Comparison of ENCODE assay signal across 32 mouse cellular contexts in the genomic region with DNA sequence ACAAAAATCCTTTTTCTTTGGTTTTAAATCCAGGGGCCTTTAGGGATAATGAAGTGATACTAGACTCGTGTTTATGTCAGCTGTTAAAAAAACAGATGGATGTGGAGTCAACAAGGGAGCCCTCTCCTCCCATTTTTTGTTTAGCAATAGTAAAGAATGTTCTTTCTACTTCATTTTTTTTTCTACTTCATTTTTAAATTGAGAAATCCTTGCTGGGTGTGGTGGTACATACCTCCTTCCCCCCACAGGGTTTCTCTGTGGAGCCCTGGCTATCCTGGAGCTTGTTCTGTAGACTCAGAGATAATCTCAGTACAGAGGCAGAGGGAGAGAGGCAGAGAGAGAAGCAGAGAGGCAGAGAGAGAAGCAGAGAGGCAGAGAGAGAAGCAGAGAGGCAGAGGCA.
DNase-seq lines count a peak whose midpoint lies in the region; ATAC-seq and TF ChIP-seq lines count a peak whose summit lies in the region.
"Had no signal": no experiment of that assay in that cellular context is flagged by ENCODE, and none has a peak within 500 bp of the region (broad histone marks: within the 10 kb centered on the region; RNA-seq: fewer than 3 reads in every experiment).

No protein-coding gene starts in this region.

- peaks cover 36% of the 10 kb centered on the region for H3K4me1 ChIP-seq in heart, embryonic 13.5 days
- H3K4me1 ChIP-seq in lung, embryonic 16.5 days (replicated peaks; ENCODE audit: control insufficient read depth, insufficient read depth, low read length) = 0 out of 2 replicates have a peak, but pooled peaks cover 4% of the 10 kb centered on the region
- H3K4me1 ChIP-seq in kidney, embryonic 16.5 days (ENCODE audit: insufficient read depth, low read length) = no peaks in the 10 kb centered on the region
- H3K4me1 ChIP-seq: embryonic facial prominence, embryonic 10.5 days; embryonic facial prominence, embryonic 13.5 days; forebrain, embryonic 12.5 days; forebrain, embryonic 15.5 days; heart, embryonic 10.5 days had no signal

- no peak for DNase-seq in heart, adult 11 months
- DNase-seq in lung, postnatal 10 days = no peak
- DNase-seq in Patski (ENCODE audit: low read depth, low spot score) = no peak
- DNase-seq in cerebellum, postnatal 10 days = no peak
- DNase-seq: adrenal gland, postnatal 10 days; adrenal gland, postnatal 36 days; B cell, adult 2 months; cerebellum, adult 11 months; cerebellum, adult 2 months; cerebellum, adult 9-11 months; cerebellum, postnatal 36 days; embryo, embryonic 11 days; gastrocnemius, postnatal 25 days; heart, adult 2 months; heart, postnatal 14 days; heart, postnatal 4 days had no signal

- POLR2A ChIA-PET in Patski (lab: Charles Lee) = no interaction called here

- H3K9me3 ChIP-seq in heart, embryonic 13.5 days = no peaks in the 10 kb centered on the region
- H3K9me3 ChIP-seq in lung, embryonic 16.5 days (ENCODE audit: control insufficient read depth, low read length) = no peaks in the 10 kb centered on the region
- no peaks in the 10 kb centered on the region for H3K9me3 ChIP-seq in kidney, embryonic 16.5 days (ENCODE audit: low read length)
- H3K9me3 ChIP-seq: embryonic facial prominence, embryonic 10.5 days; embryonic facial prominence, embryonic 13.5 days; forebrain, embryonic 12.5 days; forebrain, embryonic 15.5 days; G1E; heart, embryonic 10.5 days; heart, embryonic 15.5 days had no signal

- H3K27ac ChIP-seq in heart, embryonic 13.5 days (replicated peaks) = 0 out of 2 replicates have a peak overlapping the region, but pooled peaks have one; percentile 20
- peak overlapping the region; percentile 49 for H3K27ac ChIP-seq in lung, embryonic 16.5 days (ENCODE audit: low read length)
- H3K27ac ChIP-seq in kidney, embryonic 16.5 days (ENCODE audit: low read length) = no peak overlapping the region
- H3K27ac ChIP-seq: embryonic facial prominence, embryonic 10.5 days; embryonic facial prominence, embryonic 13.5 days; forebrain, embryonic 12.5 days; forebrain, embryonic 15.5 days; heart, adult 2 months; heart, embryonic 10.5 days; heart, embryonic 15.5 days; hindbrain, embryonic 14.5 days; hindbrain, postnatal 0 days had no signal

- TF ChIP-seq CTCF in Patski (IDR thresholded peaks at IDR 0.05) = no peak

- no peak for ATAC-seq in heart, embryonic 13.5 days (ENCODE audit: extremely low read depth, insufficient number of reproducible peaks, low FRiP score, low TSS enrichment)
- ATAC-seq in lung, embryonic 16.5 days (ENCODE audit: low read depth) = peak; percentile 64
- peak; percentile 19 for ATAC-seq in Patski
- ATAC-seq in kidney, embryonic 16.5 days (ENCODE audit: low FRiP score, low TSS enrichment) = no peak
- ATAC-seq: activated CD4-positive, CD25-positive, alpha-beta regulatory T cell, adult 4 months; forebrain, embryonic 15.5 days; hindbrain, postnatal 0 days; inflammation-experienced regulatory T-cells, adult 6 months had no signal

- H3K9ac ChIP-seq in heart, embryonic 13.5 days = no peak overlapping the region
- no peak overlapping the region for H3K9ac ChIP-seq in lung, embryonic 16.5 days (ENCODE audit: low read length)
- H3K9ac ChIP-seq in kidney, embryonic 16.5 days (replicated peaks; ENCODE audit: low read length) = no peak overlapping the region
- H3K9ac ChIP-seq: embryonic facial prominence, embryonic 13.5 days; forebrain, embryonic 12.5 days; forebrain, embryonic 15.5 days; heart, embryonic 15.5 days; hindbrain, embryonic 14.5 days had no signal

- 68% methylated on average over 1 of the region's 1 CpGs for WGBS in heart, embryonic 13.5 days
- WGBS in lung, embryonic 16.5 days = 41% methylated on average over 1 of the region's 1 CpGs
- WGBS in kidney, embryonic 16.5 days = 66% methylated on average over 1 of the region's 1 CpGs

- peaks cover 100% of the 10 kb centered on the region for H3K36me3 ChIP-seq in heart, embryonic 13.5 days
- peaks cover 74% of the 10 kb centered on the region for H3K36me3 ChIP-seq in lung, embryonic 16.5 days (ENCODE audit: control insufficient read depth, insufficient read depth, low read length)
- peaks cover 87% of the 10 kb centered on the region for H3K36me3 ChIP-seq in kidney, embryonic 16.5 days (ENCODE audit: insufficient read depth, low read length)

- H3K4me2 ChIP-seq in heart, embryonic 13.5 days = no peak overlapping the region
- no peak overlapping the region for H3K4me2 ChIP-seq in lung, embryonic 16.5 days (ENCODE audit: low read depth, low read length)
- no peak overlapping the region for H3K4me2 ChIP-seq in kidney, embryonic 16.5 days (replicated peaks; ENCODE audit: low read depth, low read length)
- H3K4me2 ChIP-seq: embryonic facial prominence, embryonic 13.5 days; forebrain, embryonic 12.5 days; forebrain, embryonic 15.5 days; heart, embryonic 15.5 days; hindbrain, embryonic 14.5 days had no signal

- no peaks in the 10 kb centered on the region for H3K27me3 ChIP-seq in heart, embryonic 13.5 days (replicated peaks)
- no peaks in the 10 kb centered on the region for H3K27me3 ChIP-seq in lung, embryonic 16.5 days (ENCODE audit: control insufficient read depth, insufficient read depth, low read depth, low read length)
- H3K27me3 ChIP-seq in Patski = no peaks in the 10 kb centered on the region
- H3K27me3 ChIP-seq in kidney, embryonic 16.5 days (ENCODE audit: insufficient read depth, low read length) = no peaks in the 10 kb centered on the region
- H3K27me3 ChIP-seq: CH12.LX; embryonic facial prominence, embryonic 13.5 days; forebrain, embryonic 12.5 days; forebrain, embryonic 15.5 days; heart, embryonic 15.5 days had no signal

- CTCF ChIA-PET in Patski (lab: Charles Lee) = interaction anchor here (1.4 kb wide), 1 partner anchor 9 kb away, joined by 6 read pairs; no protein-coding TSS in a partner anchor

- no peak overlapping the region for H3K4me3 ChIP-seq in heart, embryonic 13.5 days
- no peak overlapping the region for H3K4me3 ChIP-seq in lung, embryonic 16.5 days (ENCODE audit: low read length)
- no peak overlapping the region for H3K4me3 ChIP-seq in kidney, embryonic 16.5 days (ENCODE audit: low read length)
- H3K4me3 ChIP-seq: embryonic facial prominence, embryonic 10.5 days; embryonic facial prominence, embryonic 13.5 days; erythroblast, embryonic 14.5 days; forebrain, embryonic 12.5 days; forebrain, embryonic 15.5 days; heart, adult 2 months; heart, embryonic 10.5 days; heart, embryonic 15.5 days had no signal

- in situ Hi-C loops in Patski (cut with MboI; ENCODE audit: low pct_unique_long_range_greater_than_20kb) = no loop called here

Comparison
In these comparisons a context has a peak if more than half of its experiments do, and no peak if none do; other contexts are left out.
1. ATAC-seq: peak in lung, embryonic 16.5 days (single experiment) and Patski (single experiment); none in heart, embryonic 13.5 days (single experiment) and kidney, embryonic 16.5 days (single experiment).